Mouse (Mus musculus): ENCODE results near the gene AU040320. TPM values are rescaled to one million over a fixed set of nuclear protein-coding genes. Genes with fewer than 3 reads are reported as not detected.
A peak's percentile ranks its signal among the peaks of the same experiment; 100 is the strongest.

AU040320 gene
- polyA plus RNA-seq, 1 experiment: not detected

GRCm38 (mm10) chr4:126802174-126802573 is 48.8 kb downstream of the AU040320 start:
- Histone ChIP-seq H3K4me1 (ENCODE audit: control insufficient read depth, insufficient read depth, low read length) (peaks cover 16% of the 10 kb centered on the region), H3K4me3 (ENCODE audit: insufficient read depth, low read depth, low read length) (no peak overlapping the region), H3K27ac (ENCODE audit: insufficient read depth, low read depth, low read length) (no peak overlapping the region)
- WGBS: 96% methylated on average over 8 of the region's 8 CpGs
- TF ChIP-seq CTCF (IDR thresholded peaks at IDR 0.05; ENCODE audit: insufficient read depth, low read depth, low read length) (no peak), POLR2A (IDR thresholded peaks at IDR 0.05; ENCODE audit: insufficient read depth, low read depth, low read length) (no peak)

- Histone ChIP-seq H3K4me3 (ENCODE audit: insufficient read depth, low read depth, low read length) (no peak overlapping the region), H3K27ac (ENCODE audit: insufficient read depth, low read depth, low read length) (peak overlapping the region; percentile 64), H3K4me1 (ENCODE audit: control insufficient read depth, insufficient read depth, low read length) (peaks cover 16% of the 10 kb centered on the region)
- no peak for TF ChIP-seq CTCF (IDR thresholded peaks at IDR 0.05; ENCODE audit: insufficient read depth, low read depth, low read length)
- no peak for TF ChIP-seq POLR2A (IDR thresholded peaks at IDR 0.05; ENCODE audit: insufficient read depth, low read depth, low read length)
- WGBS: 43% methylated on average over 8 of the region's 8 CpGs
These were observed 50.0 kb downstream of the AU040320 start for GRCm38 (mm10) chr4:126803268-126803873.

- whole genome bisulfite sequencing: 72% methylated on average over 4 of the region's 4 CpGs
- TF ChIP-seq CTCF (IDR thresholded peaks at IDR 0.05; ENCODE audit: insufficient read depth, low read depth, low read length) (no peak), POLR2A (IDR thresholded peaks at IDR 0.05; ENCODE audit: insufficient read depth, low read depth, low read length) (no peak)
- peak overlapping the region; percentile 35; the same call in 1 of the 2 replicates for H3K27ac ChIP-seq (ENCODE audit: insufficient read depth, low read depth, low read length)
- no peak overlapping the region for H3K4me3 ChIP-seq (ENCODE audit: insufficient read depth, low read depth, low read length)
- peaks cover 16% of the 10 kb centered on the region for H3K4me1 ChIP-seq (ENCODE audit: control insufficient read depth, insufficient read depth, low read length)
These were observed 52.4 kb downstream of the AU040320 start for GRCm38 (mm10) chr4:126805741-126806140.

- Histone ChIP-seq H3K27ac (ENCODE audit: insufficient read depth, low read depth, low read length) (no peak overlapping the region), H3K4me3 (ENCODE audit: insufficient read depth, low read depth, low read length) (no peak overlapping the region), H3K4me1 (ENCODE audit: control insufficient read depth, insufficient read depth, low read length) (peaks cover 16% of the 10 kb centered on the region)
- 68% methylated on average over 7 of the region's 7 CpGs for WGBS
- no peak for TF ChIP-seq POLR2A (IDR thresholded peaks at IDR 0.05; ENCODE audit: insufficient read depth, low read depth, low read length)
- no peak for TF ChIP-seq CTCF (IDR thresholded peaks at IDR 0.05; ENCODE audit: insufficient read depth, low read depth, low read length)
These were observed 53.5 kb downstream of the AU040320 start for GRCm38 (mm10) chr4:126806692-126807427.

GRCm38 (mm10) chr4:126810566-126810965 is 57.2 kb downstream of the AU040320 start:
- no peak for TF ChIP-seq POLR2A (IDR thresholded peaks at IDR 0.05; ENCODE audit: insufficient read depth, low read depth, low read length)
- Histone ChIP-seq H3K4me1 (ENCODE audit: control insufficient read depth, insufficient read depth, low read length) (peaks cover 5% of the 10 kb centered on the region), H3K4me3 (ENCODE audit: insufficient read depth, low read depth, low read length) (no peak overlapping the region), H3K27ac (ENCODE audit: insufficient read depth, low read depth, low read length) (no peak overlapping the region)
- 100% methylated on average over 3 of the region's 3 CpGs for WGBS

GRCm38 (mm10) chr4:126813212-126813611 is 59.9 kb downstream of the AU040320 start:
- peaks cover 3% of the 10 kb centered on the region for H3K4me1 ChIP-seq (ENCODE audit: control insufficient read depth, insufficient read depth, low read length)
- no peak overlapping the region for H3K4me3 ChIP-seq (ENCODE audit: insufficient read depth, low read depth, low read length)
- 44% methylated on average over 5 of the region's 5 CpGs for WGBS
- H3K27ac ChIP-seq (ENCODE audit: insufficient read depth, low read depth, low read length): no peak overlapping the region; the same call in 1 of the 2 replicates
- TF ChIP-seq CTCF (IDR thresholded peaks at IDR 0.05; ENCODE audit: insufficient read depth, low read depth, low read length) (no peak), POLR2A (IDR thresholded peaks at IDR 0.05; ENCODE audit: insufficient read depth, low read depth, low read length) (no peak)

- no peak overlapping the region for H3K4me3 ChIP-seq (ENCODE audit: insufficient read depth, low read depth, low read length)
- WGBS: 62% methylated on average over 5 of the region's 5 CpGs
- TF ChIP-seq CTCF (IDR thresholded peaks at IDR 0.05; ENCODE audit: insufficient read depth, low read depth, low read length) (no peak), POLR2A (IDR thresholded peaks at IDR 0.05; ENCODE audit: insufficient read depth, low read depth, low read length) (no peak)
- peak overlapping the region; percentile 1; the same call in 1 of the 2 replicates for H3K27ac ChIP-seq (ENCODE audit: insufficient read depth, low read depth, low read length)
- H3K4me1 ChIP-seq (ENCODE audit: control insufficient read depth, insufficient read depth, low read length): peaks cover 3% of the 10 kb centered on the region
These were observed 61.5 kb downstream of the AU040320 start for GRCm38 (mm10) chr4:126814854-126815253.

GRCm38 (mm10) chr4:126822891-126823882 is 69.8 kb downstream of the AU040320 start:
- TF ChIP-seq CTCF (IDR thresholded peaks at IDR 0.05; ENCODE audit: insufficient read depth, low read depth, low read length) (no peak), POLR2A (IDR thresholded peaks at IDR 0.05; ENCODE audit: insufficient read depth, low read depth, low read length) (no peak)
- H3K4me1 ChIP-seq (ENCODE audit: control insufficient read depth, insufficient read depth, low read length): peaks cover 8% of the 10 kb centered on the region
- 24% methylated on average over 9 of the region's 9 CpGs for WGBS
- H3K27ac ChIP-seq (ENCODE audit: insufficient read depth, low read depth, low read length): peak overlapping the region; percentile 97
- no peak overlapping the region for H3K4me3 ChIP-seq (ENCODE audit: insufficient read depth, low read depth, low read length)
